Mouse (Mus musculus) heart, postnatal 10 days (tissue): Measurements from ENCODE around the gene Papolb. TPM values are rescaled to one million over a fixed set of nuclear protein-coding genes. Genes with fewer than 3 reads are reported as not detected.

Experiments
- DNase-seq, 2 experiments: peaks; one replicate each; pipeline ENCODE4 v3.0.0; 2021
- intact Hi-C: fragments of 180-260 bp; cut with DNase I; formaldehyde crosslinking; loops from one replicate; pipeline ENCODE4 v1.15.1; 2025
- total RNA-seq, 2 experiments: library from RNA; stranded (reverse); gene quantifications; 2 replicates each; pipeline ENCODE4 v1.2.3; 2021

Papolb gene
- under 1 TPM; 0.12 to 0.17 TPM for total RNA-seq

DNA sequence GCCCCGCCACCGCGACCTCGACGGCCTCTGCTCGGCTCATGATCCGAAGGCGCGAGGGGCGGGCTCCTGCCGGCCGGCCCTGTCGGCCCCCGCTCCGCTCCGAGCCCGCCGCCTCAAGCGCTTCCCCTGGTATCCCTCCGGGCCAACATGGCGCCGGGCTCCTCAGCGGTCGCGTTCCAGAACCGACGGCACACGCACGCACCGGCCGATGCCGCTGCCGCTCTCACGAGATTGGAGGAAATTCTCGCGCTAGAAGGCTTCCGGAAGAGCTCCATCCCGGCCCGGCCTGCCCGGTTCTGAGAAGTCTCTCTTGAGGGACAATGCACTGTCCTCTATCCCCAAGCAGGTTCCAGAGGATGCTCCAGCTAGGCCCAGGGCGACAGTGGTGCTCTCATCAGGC lies at the start of gene Papolb:
Gene Papolb (minus strand): TSS at position 162 of the 400 bp plus-strand sequence.
- intact Hi-C loops, result no loop called here
- DNase-seq, result no peak

DNA sequence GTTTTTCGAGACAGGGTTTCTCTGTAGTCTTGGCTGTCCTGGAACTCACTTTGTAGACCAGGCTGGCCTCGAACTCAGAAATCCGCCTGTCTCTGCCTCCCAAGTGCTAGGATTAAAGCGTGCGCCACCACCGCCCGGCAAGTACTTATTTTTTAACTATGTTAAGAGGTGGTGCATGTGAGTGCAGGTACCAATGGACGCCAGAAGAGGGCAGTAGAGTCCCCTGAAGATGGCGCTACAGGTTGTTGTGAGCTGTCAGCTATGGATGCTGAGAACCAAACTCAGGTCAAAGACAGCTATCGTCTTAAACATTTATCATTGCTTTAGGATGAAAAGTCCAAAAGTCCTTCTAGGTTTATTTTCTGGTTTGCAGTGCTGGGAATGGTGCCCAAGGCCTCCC lies 48.3 kb upstream of the Papolb start:
- intact Hi-C loops, result no loop called here
- DNase-seq, result no peak

- peak; percentile 8 to 29 for DNase-seq
- intact Hi-C loops, result no loop called here
Measured at GRCm38 (mm10) chr5:142576832-142577231, 47.0 kb upstream of the Papolb start.

- intact Hi-C loops, result no loop called here
- DNase-seq, result no peak
Measured at GRCm38 (mm10) chr5:142574323-142575057, 44.6 kb upstream of the Papolb start.

DNA sequence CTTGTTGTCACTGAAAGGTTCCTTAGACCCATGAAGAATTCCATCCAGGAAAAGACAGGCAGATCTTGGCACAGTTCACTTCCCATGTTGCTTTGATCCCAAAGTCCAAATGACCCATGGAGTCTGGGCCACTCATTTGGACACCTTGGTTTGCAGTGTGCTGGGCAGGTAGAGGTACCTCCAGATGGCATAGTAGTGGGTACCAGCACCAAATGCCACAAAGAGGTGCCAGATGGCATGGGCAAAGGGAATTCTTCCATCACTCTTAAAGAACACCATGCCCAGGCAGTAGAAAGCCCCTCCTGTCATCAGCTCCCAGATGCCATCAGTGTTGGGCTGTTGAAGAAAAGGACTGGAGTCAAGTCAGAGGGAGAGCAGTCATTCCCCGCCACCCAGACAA lies 34.7 kb upstream of the Papolb start:
- DNase-seq, result no peak
- intact Hi-C loops, result no loop called here

DNA sequence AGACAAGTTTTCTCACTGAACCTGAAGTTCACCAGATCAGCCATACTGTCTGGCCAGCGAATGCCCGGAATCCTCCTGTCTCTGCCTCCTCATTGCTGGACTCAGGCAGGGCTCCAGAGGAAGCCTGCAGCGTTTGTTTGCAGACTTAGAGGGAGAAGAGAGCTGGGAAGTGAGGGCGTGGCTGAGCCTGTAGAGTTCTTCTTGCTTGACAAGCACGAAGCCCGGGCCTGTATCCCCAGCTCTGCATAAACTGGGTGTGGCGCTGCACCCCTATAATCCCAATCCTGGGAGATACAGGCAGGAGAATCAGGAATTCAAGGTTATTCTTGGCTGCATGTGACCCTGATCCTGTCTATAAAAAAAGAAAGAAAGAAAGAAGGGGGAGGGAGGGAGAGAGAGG lies 30.4 kb upstream of the Papolb start:
- intact Hi-C loops, result no loop called here
- DNase-seq, result no peak

DNA sequence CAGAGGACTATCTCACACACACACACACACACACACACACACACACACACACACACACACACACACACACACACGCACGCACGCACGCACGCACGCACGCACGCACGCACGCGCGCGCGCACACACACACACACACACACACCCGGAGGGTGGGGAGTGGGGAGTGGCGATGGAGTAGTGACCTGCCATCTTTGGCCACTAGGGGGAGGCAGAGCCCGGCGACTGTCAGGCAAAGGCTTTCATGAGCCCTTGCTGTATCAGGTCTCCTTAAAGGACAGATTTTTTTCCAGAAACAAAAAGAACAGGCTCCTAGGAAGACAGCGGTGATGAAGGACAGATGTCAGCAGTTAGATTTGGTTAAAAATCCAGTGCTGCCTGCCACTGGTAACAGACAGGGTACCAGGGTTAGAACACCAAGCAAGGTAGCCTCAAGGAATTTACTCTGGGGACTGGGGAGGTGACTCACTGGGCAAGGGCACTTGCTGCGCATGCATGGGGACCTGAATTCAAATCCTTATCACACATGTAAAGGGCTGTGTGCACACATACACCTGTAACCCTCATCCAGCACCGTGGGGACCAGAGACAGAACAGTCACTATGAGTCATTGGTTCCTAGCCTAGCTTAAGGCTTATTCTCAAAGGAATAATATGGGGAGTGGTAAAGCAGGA lies 27.7 kb upstream of the Papolb start:
- intact Hi-C loops, result loop anchor here (1.0 to 2.0 kb wide), 2 partner anchors 63 to 161 kb away; no protein-coding TSS in a partner anchor
- DNase-seq, result peak; percentile 71 to 84

- intact Hi-C loops, result loop anchor here (1.0 to 2.0 kb wide), 2 partner anchors 64 to 162 kb away; no protein-coding TSS in a partner anchor
- no peak for DNase-seq
Measured at GRCm38 (mm10) chr5:142556721-142557120, 26.8 kb upstream of the Papolb start.

DNA sequence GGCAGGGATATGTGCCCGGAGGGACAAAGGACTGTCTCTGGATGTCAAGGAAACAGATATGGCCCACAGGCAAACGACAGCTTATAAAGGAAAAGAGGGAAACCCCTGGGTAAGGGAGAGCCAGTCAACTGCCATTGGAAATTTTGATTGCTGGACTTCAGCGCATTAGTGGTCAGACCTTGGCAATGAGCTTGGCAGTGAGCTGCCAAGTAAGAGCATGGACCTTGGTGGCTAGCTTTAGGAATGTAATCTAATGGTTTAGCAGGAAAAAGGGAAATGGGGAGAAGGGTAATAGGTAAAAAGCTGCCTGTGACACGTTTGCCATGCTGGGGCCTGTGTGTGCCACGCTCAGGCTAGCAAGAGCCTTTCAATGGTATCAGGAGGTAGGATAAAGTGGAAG lies 26.0 kb upstream of the Papolb start:
- DNase-seq, result no peak
- intact Hi-C loops, result loop anchor here (2.0 kb wide), 1 partner anchor 65 kb away; no protein-coding TSS in a partner anchor

- intact Hi-C loops, result loop anchor here (1.0 to 2.0 kb wide), 2 partner anchors 49 to 72 kb away; no protein-coding TSS in a partner anchor
- peak; percentile 95 to 97 for DNase-seq
Measured at GRCm38 (mm10) chr5:142550706-142551652, 21.1 kb upstream of the Papolb start, which contains the start of gene Radil. TSS of gene Radil (minus strand) at chr5:142551098.

DNA sequence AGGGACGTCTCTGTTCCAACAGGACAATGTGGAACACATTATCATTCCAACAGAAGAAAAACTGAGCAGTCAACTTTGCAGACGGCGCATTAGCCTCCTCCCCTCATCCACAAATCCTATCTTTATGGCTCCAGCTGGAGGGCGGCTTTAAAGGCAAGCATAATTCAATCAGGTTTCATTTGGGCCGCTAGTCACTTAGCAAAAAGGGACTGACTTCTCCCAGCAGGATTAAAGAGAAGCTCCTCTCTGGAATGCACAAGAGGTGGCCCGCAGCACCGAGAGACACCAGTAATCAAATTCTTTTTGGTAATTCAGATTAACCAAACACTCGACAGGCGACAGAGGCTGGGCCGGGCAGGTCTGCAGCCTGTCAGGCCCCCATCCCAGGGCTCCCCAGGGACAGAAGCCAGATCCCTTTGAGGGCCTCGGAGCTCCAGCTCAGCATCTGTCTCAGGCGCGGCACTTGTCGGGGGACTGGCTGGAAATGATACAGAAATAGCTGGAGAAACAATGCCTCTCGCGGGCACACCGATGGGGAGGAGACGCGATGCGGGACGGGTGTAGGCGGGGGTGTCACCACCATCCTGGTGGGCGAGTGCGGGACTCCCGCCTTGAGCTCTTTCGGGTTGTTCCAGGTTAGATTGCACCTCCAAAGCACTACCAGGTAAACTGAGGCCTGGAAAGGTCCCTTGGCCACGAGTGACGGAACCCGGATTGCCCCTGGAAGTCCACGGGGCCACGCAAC lies 20.3 kb upstream of the Papolb start:
- peak; percentile 51 to 59 for DNase-seq
- intact Hi-C loops, result loop anchor here (2.0 kb wide), 1 partner anchor 71 kb away; no protein-coding TSS in a partner anchor

GRCm38 (mm10) chr5:142549441-142549840 lies 19.6 kb upstream of the Papolb start:
- peak in 1 of 2 experiments; percentile 23 for DNase-seq
- intact Hi-C loops, result no loop called here

- intact Hi-C loops, result no loop called here
- no peak for DNase-seq
Measured at GRCm38 (mm10) chr5:142547066-142547465, 17.2 kb upstream of the Papolb start.

DNA sequence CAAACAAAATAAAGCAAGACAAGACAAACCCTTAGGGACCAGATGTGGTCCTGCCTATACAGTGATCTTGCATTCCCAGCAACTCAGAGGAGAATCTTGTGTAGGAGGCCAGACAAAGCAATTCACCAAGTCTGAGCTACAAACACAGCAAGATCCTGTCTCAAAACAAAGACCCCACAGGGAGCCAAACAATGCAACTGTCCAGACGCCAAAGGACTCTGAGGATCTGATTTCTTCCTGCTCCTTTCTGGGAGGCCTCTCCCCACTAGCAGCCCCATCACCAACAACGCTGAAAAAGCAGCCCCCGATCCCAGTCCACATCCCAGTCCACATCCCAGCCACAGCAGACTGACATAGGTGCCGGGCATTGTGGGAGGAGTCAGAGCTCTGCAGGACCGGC lies 16.5 kb upstream of the Papolb start:
- DNase-seq, result no peak
- intact Hi-C loops, result no loop called here

DNA sequence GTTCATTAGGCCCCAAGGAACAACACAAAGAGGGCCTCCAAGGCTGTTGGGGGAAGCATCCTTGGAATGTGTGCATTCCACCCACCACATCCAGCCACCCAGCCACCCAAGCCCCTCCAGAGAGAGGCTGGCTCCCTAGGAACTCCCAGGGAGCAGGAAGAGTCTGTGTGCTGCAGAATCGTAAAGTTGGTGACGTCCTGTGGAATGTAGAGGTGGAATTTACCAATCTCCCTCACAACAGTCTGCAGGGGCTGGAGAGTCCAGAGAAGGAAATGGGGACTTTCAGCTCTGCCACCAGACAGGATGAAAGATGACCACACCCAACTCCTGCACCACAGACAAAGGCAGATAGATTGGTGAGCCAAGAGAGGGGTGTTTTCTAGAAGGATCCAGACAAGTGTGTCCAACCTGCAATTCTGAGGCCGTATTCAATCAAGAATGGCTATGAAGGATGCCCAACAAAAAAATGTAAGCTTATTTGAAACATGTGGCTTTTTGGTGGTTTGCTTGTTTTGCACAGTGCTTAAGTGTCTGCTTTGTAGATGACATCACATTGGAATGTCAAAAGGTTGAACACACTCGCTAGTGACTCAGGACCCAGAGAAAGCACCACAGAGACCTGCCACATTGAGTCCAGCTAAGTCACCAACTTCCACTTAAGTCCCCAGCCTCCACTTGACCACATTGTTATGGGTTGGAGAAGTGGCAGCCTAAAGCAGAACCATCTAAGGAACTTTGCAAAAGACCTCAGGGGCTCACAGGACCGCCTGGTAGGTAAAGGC lies 15.3 kb upstream of the Papolb start:
- DNase-seq, result no peak
- intact Hi-C loops, result no loop called here

DNA sequence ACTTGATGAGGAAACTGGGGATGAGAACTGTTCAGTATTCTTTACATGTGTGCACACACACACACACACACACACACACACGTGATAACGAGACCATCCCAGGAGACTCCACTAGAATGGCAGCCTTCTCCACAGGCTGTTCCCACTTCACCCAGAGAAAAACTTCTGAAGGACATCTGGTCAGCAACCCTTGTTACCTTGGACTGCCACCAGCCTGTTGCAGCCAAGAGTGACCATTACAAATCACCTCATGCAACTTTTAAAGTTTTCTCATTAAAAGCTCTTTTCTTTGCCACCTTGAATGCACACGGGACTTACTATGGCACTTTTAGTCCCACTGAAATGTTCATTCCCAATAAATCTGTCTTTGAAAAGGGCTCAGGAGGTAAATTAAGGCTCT lies 7.4 kb upstream of the Papolb start:
- intact Hi-C loops, result no loop called here
- no peak for DNase-seq

GRCm38 (mm10) chr5:142535388-142535787 lies 5.5 kb upstream of the Papolb start:
- intact Hi-C loops, result no loop called here
- no peak for DNase-seq

- intact Hi-C loops, result no loop called here
- DNase-seq, result no peak
Measured at GRCm38 (mm10) chr5:142524711-142525464, 5.0 kb downstream of the Papolb start.
